Mouse (Mus musculus) liver, embryonic 14.5 days (tissue): ENCODE results near the gene Oxa1l.

Experiments
- CTCF ChIP-seq: IDR thresholded peaks from 2 replicates; pipeline ENCODE4 v1.5.1; 2016; ENCODE audit warnings: antibody characterized with exemption, low read depth, control low read depth
- EP300 ChIP-seq: IDR thresholded peaks from 2 replicates; pipeline ENCODE4 v1.6.1; 2016; ENCODE audit warnings: antibody characterized with exemption, low read depth

DNA sequence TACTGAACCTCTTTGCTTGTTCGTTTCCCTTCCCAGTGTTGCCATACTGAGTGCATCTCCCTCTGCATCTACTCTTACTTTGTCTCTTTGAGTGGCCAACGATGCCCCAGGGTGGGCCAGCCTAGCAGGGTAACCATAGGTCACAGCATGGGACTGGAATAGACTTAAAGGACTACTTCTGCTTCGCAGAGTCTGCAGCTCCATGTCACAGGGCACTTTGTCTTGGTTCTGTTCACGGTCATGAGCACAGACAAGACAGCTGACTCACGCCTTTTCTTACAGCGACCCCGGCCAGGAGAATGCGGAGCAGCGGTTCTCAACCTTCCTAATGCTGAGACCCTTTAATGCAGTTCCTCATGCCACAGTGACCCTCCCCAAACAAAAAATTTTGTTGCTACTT lies 22.0 kb downstream of the Oxa1l start:
- TF ChIP-seq CTCF (no peak), EP300 (no peak)
